Mouse (Mus musculus) intestine, postnatal 0 days (tissue): Measurements from ENCODE around the gene Vapb. TPM values are rescaled to one million over a fixed set of nuclear protein-coding genes. Genes with fewer than 3 reads are reported as not detected.
"Not testable (repeated sequence)": the region's sequence is repeated elsewhere in the genome, so short reads cannot be mapped to it uniquely, and the experiment has no call there.

Source experiments
- ATAC-seq: fragments of 200-750 bp; cut with Nextera tagmentation; 2 replicates; pipeline ENCODE4 v1.8.0; 2017; ENCODE audit warnings: mild to moderate bottlenecking, moderate TSS enrichment, moderate library complexity
- H3K27ac ChIP-seq: fragments of 300-500 bp; sonication (generic); 2 replicates; pipeline ENCODE4 v1.5.1; 2014; ENCODE audit warnings: mild to moderate bottlenecking, low read depth, low read length, moderate library complexity
- H3K27me3 ChIP-seq: fragments of 300-500 bp; sonication (generic); replicated peaks from 2 replicates; pipeline ENCODE4 v1.6.1; 2014; ENCODE audit warnings: low read length, mixed read lengths; ENCODE audit not compliant: control insufficient read depth, insufficient read depth
- H3K36me3 ChIP-seq: fragments of 300-500 bp; sonication (generic); 2 replicates; pipeline ENCODE4 v1.6.1; 2014; ENCODE audit warnings: mild to moderate bottlenecking, moderate library complexity; ENCODE audit not compliant: control insufficient read depth, insufficient read depth
- H3K4me1 ChIP-seq: fragments of 300-500 bp; sonication (generic); replicated peaks from 2 replicates; pipeline ENCODE4 v1.6.1; 2014; ENCODE audit warnings: antibody characterized with exemption, low read length, mixed read lengths; ENCODE audit not compliant: control insufficient read depth, insufficient read depth
- H3K4me2 ChIP-seq: fragments of 300-500 bp; sonication (generic); replicated peaks from 2 replicates; pipeline ENCODE4 v1.6.1; 2014; ENCODE audit warnings: low read depth, mild to moderate bottlenecking, moderate library complexity
- H3K4me3 ChIP-seq: fragments of 300-500 bp; sonication (generic); 2 replicates; pipeline ENCODE4 v1.5.1; 2014; ENCODE audit warnings: low read depth, low read length
- H3K9ac ChIP-seq: fragments of 300-500 bp; sonication (generic); 2 replicates; pipeline ENCODE4 v1.6.1; 2014; ENCODE audit warnings: mild to moderate bottlenecking, low read depth, low read length
- H3K9me3 ChIP-seq: fragments of 300-500 bp; sonication (generic); 2 replicates; pipeline ENCODE4 v1.6.1; 2016; ENCODE audit warnings: mixed run types; ENCODE audit not compliant: control insufficient read depth
- CTCF ChIP-seq: sonication (generic); IDR thresholded peaks from 2 replicates; pipeline ENCODE4 v1.5.1; 2016; ENCODE audit warnings: low read depth, mild to moderate bottlenecking, control low read depth, antibody characterized with exemption, moderate library complexity
- WGBS: fragments of 180-500 bp; shearing (Covaris S2); extraction: QIAGEN DNeasy Blood & Tissue Kit; methylation state at CpG from one replicate; pipeline ENCODE4 v1.1.7; 2014; 5-methylcytosine and 5-hydroxymethylcytosine counted together
- polyA plus RNA-seq: library from polyadenylated mRNA; unstranded; fragments of >200 nt; fragmentation: Nextera tagmentation; extraction: Ambion mirVana; gene quantifications from 2 replicates; pipeline ENCODE4 v1.2.1, GENCODE M21; 2015

Vapb gene
- polyA plus RNA-seq, 1 experiment from 2014 or later, result 14.9 TPM

- ATAC-seq, result no peak
- Histone ChIP-seq H3K27me3 (no peaks in the 10 kb centered on the region), H3K9me3 (no peaks in the 10 kb centered on the region), H3K27ac (no peak overlapping the region), H3K9ac (no peak overlapping the region), H3K4me3 (no peak overlapping the region), H3K4me1 (no peaks in the 10 kb centered on the region; the same call in 1 of the 2 replicates), H3K4me2 (no peak overlapping the region), H3K36me3 (peaks cover 59% of the 10 kb centered on the region)
- 75% methylated on average over 12 of the region's 12 CpGs for WGBS
- TF ChIP-seq CTCF, result no peak
These were observed 34.5 kb upstream of the Vapb start for GRCm38 (mm10) chr2:173702867-173703237.

- no peaks in the 10 kb centered on the region; the same call in 1 of the 2 replicates for H3K4me1 ChIP-seq
- H3K27me3 ChIP-seq, result no peaks in the 10 kb centered on the region
- H3K27ac ChIP-seq, result no peak overlapping the region
- no peak for TF ChIP-seq CTCF
- 80% methylated on average over 15 of the region's 15 CpGs for WGBS
- peaks cover 39% of the 10 kb centered on the region for H3K36me3 ChIP-seq
- no peak for ATAC-seq
- H3K4me2 ChIP-seq, result no peak overlapping the region
- H3K9ac ChIP-seq, result no peak overlapping the region
- no peak overlapping the region for H3K4me3 ChIP-seq
- H3K9me3 ChIP-seq, result no peaks in the 10 kb centered on the region
These were observed 31.3 kb upstream of the Vapb start for GRCm38 (mm10) chr2:173705827-173706551.

- H3K4me1 ChIP-seq, H3K9me3 ChIP-seq, ATAC-seq, H3K9ac ChIP-seq, H3K27me3 ChIP-seq, H3K4me2 ChIP-seq, H3K27ac ChIP-seq, H3K4me3 ChIP-seq: not testable (repeated sequence)
- peaks cover 24% of the 10 kb centered on the region for H3K36me3 ChIP-seq
These were observed 29.7 kb upstream of the Vapb start for GRCm38 (mm10) chr2:173707626-173708025.

- no peak overlapping the region for H3K27ac ChIP-seq
- no peak overlapping the region for H3K4me2 ChIP-seq
- ATAC-seq, result no peak
- no peaks in the 10 kb centered on the region for H3K27me3 ChIP-seq
- no peak overlapping the region for H3K9ac ChIP-seq
- no peak for TF ChIP-seq CTCF
- H3K4me3 ChIP-seq, result no peak overlapping the region
- peaks cover 9% of the 10 kb centered on the region; the same call in 1 of the 2 replicates for H3K36me3 ChIP-seq
- no peaks in the 10 kb centered on the region; the same call in 1 of the 2 replicates for H3K4me1 ChIP-seq
- no peaks in the 10 kb centered on the region for H3K9me3 ChIP-seq
- 71% methylated on average over 6 of the region's 6 CpGs for WGBS
These were observed 27.1 kb upstream of the Vapb start for GRCm38 (mm10) chr2:173710193-173710592.

- H3K27ac ChIP-seq, result no peak overlapping the region
- no peak overlapping the region for H3K4me2 ChIP-seq
- no peaks in the 10 kb centered on the region for H3K4me1 ChIP-seq
- 26% methylated on average over 10 of the region's 10 CpGs for WGBS
- no peak overlapping the region for H3K9ac ChIP-seq
- no peak overlapping the region for H3K4me3 ChIP-seq
- no peak for TF ChIP-seq CTCF
- no peaks in the 10 kb centered on the region for H3K9me3 ChIP-seq
- no peak for ATAC-seq
- 0 out of 2 replicates have a peak, but pooled peaks cover 4% of the 10 kb centered on the region for H3K36me3 ChIP-seq
- no peaks in the 10 kb centered on the region for H3K27me3 ChIP-seq
These were observed 24.7 kb upstream of the Vapb start for GRCm38 (mm10) chr2:173712656-173713055.

GRCm38 (mm10) chr2:173713241-173713640, 24.1 kb upstream of the Vapb start:
- TF ChIP-seq CTCF, result no peak
- H3K4me3 ChIP-seq, result no peak overlapping the region
- no peak for ATAC-seq

More at GRCm38 (mm10) chr2:173713241-173713640, 24.1 kb upstream of the Vapb start:
- Histone ChIP-seq H3K4me1 (no peaks in the 10 kb centered on the region), H3K4me2 (no peak overlapping the region), H3K27ac (no peak overlapping the region), H3K9me3 (no peaks in the 10 kb centered on the region), H3K27me3 (no peaks in the 10 kb centered on the region), H3K36me3 (0 out of 2 replicates have a peak, but pooled peaks cover 2% of the 10 kb centered on the region), H3K9ac (no peak overlapping the region)
- 83% methylated on average over 4 of the region's 4 CpGs for WGBS
